Mouse (Mus musculus) frontal cortex, postnatal 14 days (tissue): ENCODE measurements around the gene Olfr1150-ps1.

Source experiments
- DNase-seq, 2 experiments: peaks; one replicate each; pipeline ENCODE4 v3.0.0; 2022; ENCODE audit warnings: low spot score in 2 of 2

Olfr1150-ps1 gene

GRCm38 (mm10) chr2:87843693-87844092 lies at the start of gene Olfr1150-ps1:
Gene Olfr1150-ps1 (plus strand): TSS chr2:87843993.
- DNase-seq, result no peak

DNA sequence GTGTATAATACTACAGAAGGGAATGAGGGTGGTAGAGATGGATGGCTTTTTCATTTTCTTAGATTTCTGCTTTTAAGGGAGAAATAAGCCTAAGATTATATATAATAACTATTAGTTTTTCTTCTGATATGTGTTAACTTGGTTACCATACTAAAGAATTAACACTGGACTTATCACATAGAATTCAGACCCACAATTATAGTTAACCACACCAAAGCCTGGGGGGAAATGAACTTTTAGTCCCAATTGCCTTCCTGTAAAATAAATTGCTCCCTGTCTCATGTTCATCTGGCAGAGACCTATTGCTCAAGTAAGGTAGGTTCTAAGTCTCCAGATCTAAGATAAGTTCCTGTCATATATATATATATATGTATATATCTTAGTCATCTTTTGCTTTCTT lies 43.5 kb upstream of the Olfr1150-ps1 start, which contains the start of gene Olfr1143:
Gene Olfr1143 (plus strand): TSS at position 301 of the 400 bp plus-strand sequence.
- no peak for DNase-seq

GRCm38 (mm10) chr2:87809522-87809921 lies 34.3 kb upstream of the Olfr1150-ps1 start, which contains the start of gene Olfr1145:
Gene Olfr1145 (plus strand): TSS chr2:87809822.
- no peak for DNase-seq

GRCm38 (mm10) chr2:87830233-87830632 lies 13.6 kb upstream of the Olfr1150-ps1 start, which contains the start of gene Olfr1148:
Gene Olfr1148 (plus strand): TSS chr2:87830533.
- no peak for DNase-seq

DNA sequence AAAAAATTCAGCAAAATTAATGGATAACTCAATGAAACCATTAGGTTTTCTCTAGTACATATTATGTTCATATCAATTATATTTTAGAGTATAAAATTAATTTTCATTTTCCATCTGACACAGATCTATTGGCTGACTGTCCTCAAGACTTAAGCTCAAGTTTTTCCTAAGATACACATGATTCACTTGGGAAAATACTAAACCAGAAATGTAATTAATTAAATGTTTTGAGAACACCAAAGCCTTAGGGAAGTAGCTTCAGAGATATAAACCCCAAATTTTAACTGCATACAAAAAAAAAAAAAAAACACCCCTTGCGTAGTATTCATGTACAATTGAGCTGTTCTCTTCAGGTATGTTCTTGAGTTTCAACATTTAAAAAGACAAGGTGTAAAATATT lies 11.8 kb downstream of the Olfr1150-ps1 start, which contains the start of gene Olfr1151:
Gene Olfr1151 (plus strand): TSS at position 301 of the 400 bp plus-strand sequence.
- DNase-seq, result no peak

DNA sequence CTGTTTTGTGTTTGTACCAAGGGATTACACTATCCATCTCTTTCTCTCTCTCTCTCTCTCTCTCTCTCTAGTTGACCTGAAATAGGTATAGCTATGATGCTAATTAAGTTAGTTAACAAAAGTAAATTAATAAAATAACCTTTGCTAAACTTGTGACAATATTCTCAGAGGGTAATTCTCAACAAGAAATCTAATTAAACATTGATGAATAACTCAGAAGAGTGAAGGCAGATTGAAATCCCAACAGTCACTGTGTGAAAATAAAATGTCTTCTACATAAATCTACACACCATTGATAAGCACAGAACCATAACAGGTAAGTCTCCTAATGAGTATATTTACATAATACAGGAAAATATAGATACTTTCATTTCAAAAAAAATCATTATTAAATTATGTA lies 22.4 kb downstream of the Olfr1150-ps1 start, which contains the start of gene Olfr1152:
Gene Olfr1152 (plus strand): TSS at position 301 of the 400 bp plus-strand sequence.
- DNase-seq, result no peak

DNA sequence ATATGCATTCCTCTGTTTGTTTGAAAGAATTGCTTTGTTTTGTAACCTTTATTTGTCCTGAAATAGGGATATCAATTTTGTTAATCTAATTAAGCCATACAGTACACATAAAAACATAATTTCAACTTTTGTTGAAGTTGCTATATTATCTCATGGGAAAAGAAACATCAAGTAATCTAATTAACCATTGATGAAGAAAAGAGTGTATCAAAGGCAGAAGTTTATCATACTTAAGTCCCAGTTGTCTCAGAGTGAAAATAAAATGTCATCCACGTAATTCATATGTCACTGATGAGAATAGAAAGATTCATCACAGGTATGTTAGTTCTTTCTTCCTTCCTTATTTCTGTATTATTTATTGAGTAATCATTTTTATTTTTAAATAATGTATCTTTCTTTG lies 50.9 kb downstream of the Olfr1150-ps1 start, which contains the start of gene Olfr1153:
Gene Olfr1153 (plus strand): TSS at position 301 of the 400 bp plus-strand sequence.
- DNase-seq, result no peak
